Mouse (Mus musculus): ENCODE measurements around the gene Anapc7.
"Not testable (repeated sequence)": the region's sequence is repeated elsewhere in the genome, so short reads cannot be mapped to it uniquely, and the experiment has no call there.

DNA sequence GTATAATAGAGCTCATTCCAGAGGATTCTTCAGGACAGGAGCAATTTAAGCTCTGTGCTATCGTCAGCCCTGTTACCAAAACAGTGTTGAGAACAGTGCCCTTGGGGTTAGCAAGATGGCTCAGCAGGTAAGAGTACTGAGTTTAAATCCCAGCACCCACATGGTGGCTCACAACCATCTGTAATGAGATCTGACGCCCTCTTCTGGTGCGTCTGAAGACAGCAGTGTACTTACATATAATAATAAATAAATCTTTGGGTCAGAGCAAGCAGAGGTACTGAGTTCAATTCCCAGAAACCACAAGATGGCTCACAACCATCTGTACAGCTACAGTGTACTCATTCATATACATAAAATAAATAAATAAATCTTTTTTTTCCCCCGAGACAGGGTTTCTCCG is 64.8 kb downstream of the Anapc7 start:
- not testable (repeated sequence) for TF ChIP-seq CTCF, EP300 (IDR thresholded peaks at IDR 0.05; ENCODE audit: low read depth)
